Mouse (Mus musculus): ENCODE measurements around the gene Fank1.

DNA sequence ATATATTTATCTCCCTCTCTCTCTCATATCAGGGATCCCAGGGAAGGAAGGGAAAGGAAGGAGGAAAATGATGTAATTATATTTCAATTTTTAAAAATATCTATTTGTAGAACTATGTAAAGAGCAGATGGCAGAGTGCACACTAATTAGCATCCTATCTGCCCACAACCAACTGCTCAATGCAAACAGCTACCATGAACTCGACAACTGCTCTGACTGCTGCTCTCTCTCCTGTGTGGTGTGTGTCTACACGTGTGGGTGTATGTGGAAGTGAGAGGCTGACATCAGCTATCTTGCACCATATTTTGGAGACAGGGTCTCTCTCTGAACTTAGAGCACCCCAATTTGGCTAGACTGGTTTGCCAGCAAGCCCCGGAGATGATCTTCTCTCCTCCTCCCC, 135.2 kb downstream of the Fank1 start:
- TF ChIP-seq USF1 (IDR thresholded peaks at IDR 0.05; ENCODE audit: low read depth) = no peak
- no peak for TF ChIP-seq MYOD1 (IDR thresholded peaks at IDR 0.05; ENCODE audit: control insufficient read depth in 1 of 3, insufficient read length in 2 of 3, low read depth in 2 of 3)
- TF ChIP-seq POLR2A (IDR thresholded peaks at IDR 0.05; ENCODE audit: insufficient read length, low read depth) = no peak
- no peak for TF ChIP-seq MAX (IDR thresholded peaks at IDR 0.05; ENCODE audit: low read depth)

Measured in myocyte (in vitro differentiated cells).